Mouse (Mus musculus) adrenal gland, adult 18-20 months (tissue): ENCODE results near the gene Cand1. TPM values are rescaled to one million over a fixed set of nuclear protein-coding genes. Genes with fewer than 3 reads are reported as not detected.

Experiments used
- DNase-seq, 2 experiments: peaks; one replicate each; pipeline ENCODE4 v3.0.0; 2021 to 2022; ENCODE audit warnings: low spot score in 2 of 2
- long read RNA-seq, 2 experiments: library from polyadenylated mRNA; stranded (forward); transcript quantifications; one replicate each; pipeline ENCODE4 v2.0.0; 2021
- total RNA-seq, 2 experiments: library from RNA; stranded (reverse); gene quantifications; 1 replicate in 1 of 2; 2 replicates in 1 of 2; pipeline ENCODE4 v1.2.3; 2021

Gene Cand1
- total RNA-seq = 100 to 1,000 TPM in 1 of 2 experiments, 10 to 100 TPM in 1; 90.2 to 113 TPM
- long read RNA-seq, experiment 1, full-length matches to known transcripts = 56 of 65 reads
- long read RNA-seq, experiment 1, partial matches to known transcripts = 4 of 65 reads
- long read RNA-seq, experiment 1, other reads (novel, unspliced or antisense) = 5 of 65 reads
- long read RNA-seq, experiment 2, full-length matches to known transcripts = 94 of 132 reads
- long read RNA-seq, experiment 2, partial matches to known transcripts = 33 of 132 reads
- long read RNA-seq, experiment 2, other reads (novel, unspliced or antisense) = 5 of 132 reads

DNA sequence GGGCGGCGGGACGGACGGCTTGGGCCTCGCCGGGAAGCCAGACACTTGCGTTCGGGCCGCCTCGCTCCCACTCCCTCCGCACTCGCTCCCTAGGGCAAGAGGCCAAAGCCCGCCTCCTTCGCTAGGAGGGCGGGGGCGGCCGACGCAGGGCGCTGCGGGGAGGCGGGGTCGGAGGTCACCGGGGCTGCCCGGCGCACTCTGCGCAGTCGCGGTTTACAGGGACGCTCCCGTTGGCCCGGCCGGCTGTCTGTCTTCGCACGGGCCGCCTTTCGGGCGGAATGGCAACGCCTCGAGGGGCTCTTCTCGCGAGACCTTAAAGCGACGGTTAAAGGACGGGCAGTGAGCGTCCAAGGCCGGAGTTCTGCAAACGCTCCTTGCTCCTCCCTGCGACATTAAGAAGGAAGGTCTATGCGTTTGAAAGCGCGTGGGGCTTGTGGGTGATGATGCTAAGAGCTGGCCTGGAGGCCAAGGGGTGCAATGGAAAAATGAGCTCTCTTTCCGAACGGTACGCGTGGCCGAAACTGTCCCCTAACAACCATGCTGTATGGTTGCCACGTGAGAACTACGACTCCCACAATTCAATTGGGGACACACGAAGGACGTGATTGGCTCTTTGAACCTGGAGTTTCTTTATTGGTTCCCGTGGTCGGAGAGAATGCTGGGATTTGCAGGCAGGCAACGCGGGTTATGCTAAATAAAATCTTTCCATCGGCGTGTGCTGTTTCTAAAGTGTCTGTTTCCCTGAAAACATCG lies at the start of gene Cand1:
Cand1 (minus strand) TSS at position 87 of the 753 bp plus-strand sequence.
- peak; percentile 100 for DNase-seq

DNA sequence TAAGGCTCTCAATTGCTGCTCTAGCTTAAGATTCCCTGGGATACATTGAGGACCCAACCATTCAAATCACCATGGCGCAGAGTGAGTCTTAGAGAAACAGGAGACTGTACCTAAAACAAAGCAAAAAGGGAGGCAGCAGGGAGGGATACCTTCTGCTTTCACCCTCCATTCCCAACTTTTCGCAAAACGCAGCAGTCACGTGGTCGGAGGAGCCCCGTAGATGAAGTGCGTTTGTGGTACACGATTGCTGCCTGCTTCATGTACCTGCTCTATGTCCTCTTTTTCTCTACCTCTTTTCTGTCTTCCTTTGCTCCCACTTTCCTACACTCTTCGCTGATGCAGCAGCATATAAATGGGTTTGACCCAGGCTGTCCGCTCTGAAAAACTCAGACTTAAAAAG lies 39.0 kb upstream of the Cand1 start:
- DNase-seq = no peak

DNA sequence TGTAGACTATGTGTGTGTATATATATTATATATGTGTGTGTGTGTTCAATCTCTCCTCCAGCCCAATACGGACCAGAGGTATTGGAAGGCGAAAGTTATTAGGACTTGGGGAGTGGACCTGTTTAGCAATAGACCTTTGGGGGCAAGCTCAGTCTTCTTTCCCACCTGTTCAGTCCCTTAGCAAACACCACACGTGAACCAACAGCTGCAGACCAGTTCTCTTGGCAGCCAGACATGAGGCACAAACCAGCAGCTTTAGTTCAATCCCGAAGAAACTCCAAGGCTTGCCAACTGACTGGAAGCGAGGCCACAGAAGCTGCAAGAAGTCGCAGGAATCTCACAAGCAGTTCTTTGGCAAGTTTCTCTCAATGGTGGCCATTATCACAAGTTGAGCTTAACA lies 34.5 kb upstream of the Cand1 start:
- DNase-seq = no peak

DNA sequence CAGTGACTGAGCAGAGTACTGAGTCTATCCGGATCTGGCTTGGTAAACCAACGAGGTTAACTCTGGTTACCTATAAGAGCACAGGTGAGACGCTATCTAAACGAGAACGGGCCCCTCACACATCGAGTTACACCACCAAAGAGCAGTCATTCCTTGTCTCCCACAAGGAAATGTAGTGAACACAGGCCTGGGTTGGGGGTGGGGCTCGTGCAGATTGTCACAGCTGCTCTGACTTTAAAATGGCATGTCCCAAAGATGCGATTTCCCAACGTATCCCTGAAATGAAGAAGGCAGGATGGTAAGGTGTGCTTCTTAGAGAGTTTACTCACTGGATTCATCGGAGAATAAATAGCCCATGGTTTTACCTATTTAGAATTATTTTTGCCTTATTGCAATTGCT lies 32.7 kb upstream of the Cand1 start:
- no peak for DNase-seq

DNA sequence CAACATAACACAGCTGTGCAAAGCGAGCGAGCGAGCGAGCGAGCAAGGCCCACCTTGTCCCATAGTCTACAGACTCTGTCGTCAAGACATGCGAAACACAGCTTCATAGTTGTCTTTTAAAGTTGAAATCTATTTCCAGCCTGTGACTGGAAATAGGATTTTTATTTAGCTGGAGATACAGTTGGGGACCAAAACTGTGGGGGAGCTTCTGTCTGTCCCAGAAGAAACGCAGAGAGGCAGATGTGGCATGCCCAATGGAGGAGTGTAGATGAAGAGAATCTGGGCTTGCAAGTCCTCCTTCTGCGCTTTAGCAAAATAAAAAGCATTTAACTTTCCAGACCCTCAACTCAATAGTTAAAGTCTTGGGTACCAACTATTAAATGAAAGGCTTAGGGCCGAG lies 32.1 kb upstream of the Cand1 start:
- no peak for DNase-seq

DNA sequence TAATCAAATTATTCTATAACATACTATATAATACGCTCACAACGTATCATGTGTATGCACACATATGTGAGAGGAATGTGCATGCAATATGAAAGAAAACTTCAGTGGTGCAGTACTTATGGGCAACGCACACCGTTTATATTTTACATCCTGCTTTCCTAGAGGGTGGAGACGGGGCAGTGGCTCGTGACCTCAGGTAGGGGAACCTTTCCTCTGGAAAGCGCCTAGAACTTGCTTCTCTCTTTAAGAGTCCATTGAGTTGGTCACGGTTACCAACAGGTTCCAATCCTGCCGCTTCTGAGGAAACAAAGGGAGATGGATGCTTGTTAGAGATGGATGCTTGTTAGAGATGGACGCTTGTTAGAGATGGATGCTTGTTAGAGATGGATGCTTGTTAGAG lies 31.2 kb upstream of the Cand1 start:
- DNase-seq = no peak

DNA sequence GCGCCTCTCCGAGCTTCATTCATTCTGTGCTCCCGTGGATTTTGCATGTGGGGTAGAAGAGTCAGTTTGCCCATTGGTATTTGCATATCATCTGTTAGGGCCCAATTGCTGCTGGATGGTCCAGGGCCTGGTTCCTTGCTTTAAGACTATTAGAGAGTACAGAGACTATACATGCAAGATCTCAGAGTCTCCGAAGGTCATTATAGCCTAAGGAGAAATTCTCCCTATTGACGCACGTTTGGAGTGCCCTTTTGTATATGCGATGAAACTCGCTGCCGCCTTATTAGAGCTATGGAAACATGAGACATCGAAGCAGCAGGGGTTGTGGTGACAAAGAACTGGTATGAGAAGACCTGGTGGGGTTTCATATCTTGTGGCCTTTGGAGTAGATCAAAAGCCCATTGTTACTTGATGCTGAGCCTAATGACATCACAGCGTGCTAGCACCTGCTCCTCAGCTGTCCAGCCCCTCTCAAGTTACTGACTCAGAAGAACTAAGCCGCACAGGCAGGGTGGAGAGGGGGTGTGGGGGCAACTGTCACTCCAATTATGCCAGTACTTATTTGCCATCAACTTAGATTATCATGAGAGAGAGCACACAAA lies 30.6 kb upstream of the Cand1 start:
- no peak for DNase-seq

DNA sequence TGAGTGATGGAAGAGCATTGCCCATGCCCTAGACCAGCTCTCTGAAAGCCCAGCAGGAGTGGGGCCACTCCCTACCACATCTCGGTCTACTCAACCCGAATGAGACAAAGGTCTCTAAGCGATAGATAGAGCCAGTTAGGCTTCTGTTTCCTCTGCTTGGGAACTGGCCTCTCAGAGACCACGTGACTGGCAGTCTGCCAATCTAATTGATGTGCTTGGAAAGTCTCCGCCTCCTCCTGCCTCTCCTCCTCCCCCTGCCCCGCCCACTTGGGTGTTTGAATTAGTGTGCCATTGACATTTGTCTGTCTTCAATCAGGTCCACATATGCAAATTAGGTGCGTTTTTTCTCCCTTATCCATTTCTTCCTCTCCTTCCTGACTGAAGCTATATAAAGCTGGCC lies 24.9 kb upstream of the Cand1 start:
- DNase-seq = no peak

DNA sequence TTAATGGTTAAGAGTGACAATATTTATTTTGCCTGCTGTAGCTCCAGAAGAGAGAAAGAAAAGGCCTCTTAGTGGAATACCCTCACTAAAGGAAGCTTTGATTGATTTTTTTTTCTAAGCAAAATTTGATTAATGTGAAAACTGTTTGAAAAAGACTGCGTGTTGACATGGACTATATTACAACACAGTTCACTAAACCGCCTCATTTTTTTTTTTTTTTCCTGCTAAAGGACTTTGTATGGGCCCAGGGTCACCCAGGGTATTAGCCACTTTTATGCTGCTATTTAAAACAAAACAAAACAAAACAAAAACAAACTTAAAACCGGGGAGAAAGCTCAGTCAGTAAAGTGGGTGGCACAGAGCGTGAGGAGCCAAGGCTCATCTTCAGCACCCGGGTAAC lies 23.0 kb upstream of the Cand1 start:
- no peak for DNase-seq

DNA sequence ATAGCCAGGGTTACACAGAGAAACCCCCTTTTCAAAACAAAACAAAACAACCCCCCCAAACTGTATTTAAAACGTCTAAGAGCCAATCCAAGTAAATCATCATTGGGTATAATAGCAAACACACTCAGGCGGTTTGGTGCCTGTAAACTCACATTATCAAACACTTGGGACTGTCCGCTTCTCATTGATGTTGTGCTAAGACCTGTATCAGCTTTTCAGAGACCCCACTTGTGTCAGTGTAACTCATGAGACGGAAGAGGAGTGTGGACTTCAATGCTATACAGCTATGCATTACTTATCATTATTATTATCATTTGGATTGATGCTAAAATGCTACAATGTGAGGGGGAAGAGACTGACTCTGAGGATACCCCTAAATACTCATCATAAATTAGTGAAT lies 18.0 kb upstream of the Cand1 start:
- no peak for DNase-seq

DNA sequence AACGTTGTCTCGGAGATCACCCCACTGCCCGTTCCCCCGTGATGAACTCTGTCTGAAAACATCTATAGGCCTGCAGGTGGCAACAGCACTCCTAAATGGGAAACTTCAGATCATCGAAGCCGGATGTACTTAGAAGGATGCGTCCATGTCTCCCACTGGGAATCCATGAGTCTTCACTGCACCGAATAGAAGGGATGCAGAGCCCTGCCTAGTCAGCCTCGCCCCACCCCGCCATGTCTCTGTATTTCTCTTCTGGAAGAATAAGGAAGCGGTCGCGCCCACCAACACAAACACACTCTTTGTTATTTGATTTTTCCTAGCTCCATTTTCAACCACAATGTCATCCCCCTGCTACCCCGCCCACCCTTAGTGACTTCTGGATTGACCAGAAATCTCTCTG lies 4.3 kb upstream of the Cand1 start:
- DNase-seq = no peak

DNA sequence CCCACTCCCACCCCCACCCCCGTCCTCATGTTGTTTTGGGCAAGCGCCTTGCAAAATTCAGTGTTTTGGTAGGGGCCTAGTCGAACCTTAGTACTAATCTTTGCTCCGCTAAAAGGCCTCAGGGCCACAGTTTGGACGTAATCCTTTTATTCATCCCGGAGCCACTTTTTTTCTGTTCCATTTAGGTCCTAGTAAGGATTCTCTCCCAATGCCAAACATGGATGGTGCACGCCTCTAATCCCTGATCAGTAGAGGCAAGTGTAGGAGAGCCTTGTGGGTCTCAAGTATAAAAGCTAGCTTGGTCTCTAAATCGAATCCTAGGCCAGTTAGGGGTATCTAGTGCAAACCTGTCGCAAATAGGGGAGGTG lies 851 bp upstream of the Cand1 start:
- no peak for DNase-seq

DNA sequence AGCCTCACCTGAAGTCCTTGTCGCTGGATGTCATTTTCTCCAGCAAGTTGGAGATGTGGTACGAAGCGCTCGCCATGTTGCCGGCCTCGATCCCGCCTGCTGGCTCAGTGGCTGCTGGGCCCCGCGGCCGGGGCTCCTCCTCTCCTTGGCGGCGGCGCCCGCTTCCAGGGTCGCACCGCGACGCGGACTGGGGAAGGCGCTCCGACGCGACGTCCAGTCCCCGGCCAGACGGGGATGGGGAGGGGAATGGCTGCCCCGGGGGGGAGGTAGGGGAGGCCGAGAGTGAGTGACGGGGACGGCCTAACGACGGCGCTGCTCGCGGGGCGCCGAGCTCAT lies 254 bp downstream of the Cand1 start:
- no peak for DNase-seq

DNA sequence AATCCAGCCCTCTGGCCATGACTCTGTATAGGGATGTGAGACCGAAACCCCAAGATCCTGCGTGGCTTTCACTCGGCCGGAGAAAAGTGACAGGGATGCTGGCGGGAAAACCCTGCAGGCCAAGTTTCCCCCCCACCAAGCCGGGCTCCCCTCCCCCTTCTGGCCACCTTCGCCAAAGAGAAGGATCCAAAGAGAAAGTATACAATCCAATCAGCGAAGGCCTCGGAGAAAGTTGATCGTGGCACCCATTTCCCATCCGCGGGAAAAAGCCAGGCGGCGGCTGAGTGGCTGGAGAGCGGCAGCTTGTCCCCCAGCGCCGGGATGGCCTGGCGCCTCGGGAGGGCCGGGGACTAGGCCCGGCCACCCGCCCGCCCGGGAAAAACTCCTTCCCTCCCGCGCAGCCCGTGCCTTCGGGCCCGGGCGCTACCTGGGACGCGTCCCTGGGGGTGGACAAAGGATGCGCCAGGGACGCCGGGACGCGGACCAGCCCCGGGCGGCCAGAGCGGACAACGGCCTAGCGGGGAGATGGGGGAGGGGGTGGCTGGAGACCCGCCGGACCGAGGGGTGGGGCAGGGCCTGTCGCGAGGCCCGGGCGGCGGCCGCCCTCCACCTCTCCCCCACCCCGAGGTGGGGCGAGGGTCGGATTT lies 747 bp downstream of the Cand1 start:
- DNase-seq = peak in 1 of 2 experiments; percentile 49

DNA sequence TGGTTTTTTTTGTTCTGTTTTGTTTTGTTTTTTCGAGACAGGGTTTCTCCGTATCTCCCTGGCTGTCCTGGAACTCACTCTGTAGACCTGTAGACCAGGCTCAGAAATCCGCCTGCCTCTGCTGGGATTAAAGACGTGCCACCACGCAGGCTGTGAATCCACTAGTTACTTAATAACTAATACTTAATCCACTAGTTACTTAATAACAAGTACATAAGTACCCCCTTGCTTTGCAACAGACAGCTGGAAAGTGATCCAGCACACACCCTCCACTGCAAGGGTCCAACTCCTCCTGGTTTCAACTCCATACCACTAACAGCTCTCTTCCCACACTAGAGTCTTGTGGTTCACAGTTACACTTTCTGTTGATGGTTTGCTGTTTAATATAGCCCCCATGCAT lies 8.3 kb downstream of the Cand1 start:
- no peak for DNase-seq

DNA sequence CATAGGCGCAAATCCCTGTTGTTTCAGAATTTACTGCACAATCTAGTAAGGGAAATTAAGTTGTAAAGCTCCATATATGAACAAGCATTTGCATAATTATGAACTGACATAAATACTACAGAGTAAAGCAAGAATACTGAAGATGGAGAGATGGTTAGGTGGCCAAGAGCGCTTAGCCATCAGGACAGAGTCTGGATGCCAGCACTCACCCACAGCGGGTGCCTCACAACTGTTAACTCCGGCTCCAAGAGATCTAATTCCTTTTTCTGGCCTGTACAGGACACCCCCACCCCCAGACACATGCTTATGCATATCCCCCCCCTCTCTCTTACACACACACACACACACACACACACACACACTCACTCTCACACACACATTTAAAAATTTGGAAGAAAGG lies 9.2 kb downstream of the Cand1 start:
- no peak for DNase-seq

DNA sequence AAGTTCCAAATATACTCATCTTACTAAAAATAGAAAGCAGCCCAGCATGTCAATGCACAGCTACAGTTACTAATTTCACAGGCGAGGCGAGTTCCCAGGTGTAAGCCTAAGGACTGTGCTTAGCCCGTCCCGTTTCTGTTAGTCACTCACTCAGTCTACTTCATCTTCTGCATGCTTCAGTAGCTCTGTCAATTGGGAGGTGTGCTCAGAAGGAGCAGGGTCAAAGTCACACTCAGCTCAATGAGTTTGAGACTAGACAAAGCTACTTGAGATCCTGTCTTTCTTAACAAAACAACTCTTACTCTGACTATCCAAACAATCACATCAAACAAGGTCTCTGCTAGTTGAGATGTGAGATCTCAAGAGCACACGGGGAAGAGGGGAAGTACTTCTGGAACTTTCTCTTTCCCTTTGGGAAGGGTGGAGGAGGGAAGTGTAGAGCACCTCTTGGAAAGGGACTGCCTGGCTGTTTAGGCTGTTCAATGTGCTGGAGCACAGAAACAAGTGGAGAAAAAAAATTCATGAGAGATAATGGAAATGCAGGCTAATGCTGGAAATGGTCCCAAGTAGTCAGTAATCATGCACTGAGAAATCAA lies 9.7 kb downstream of the Cand1 start:
- DNase-seq = no peak

DNA sequence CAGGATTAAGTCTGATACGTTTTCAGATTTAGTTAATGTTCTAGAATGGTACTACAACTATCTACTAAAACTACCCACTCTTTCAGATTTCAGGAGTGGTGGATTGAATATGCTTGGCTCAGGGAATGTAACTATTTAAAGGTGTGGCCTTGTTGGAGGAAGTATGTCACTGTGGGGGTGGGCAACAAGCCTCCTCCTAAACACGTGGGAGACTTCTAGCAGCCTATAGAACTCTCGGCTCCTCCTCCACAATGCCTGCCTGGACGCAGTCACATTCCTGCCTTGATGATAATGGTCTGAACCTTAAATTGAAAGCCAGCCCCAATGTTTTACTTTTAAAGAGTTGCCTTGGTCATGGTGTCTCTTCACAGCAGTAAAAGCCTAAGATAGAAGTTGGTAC lies 16.2 kb downstream of the Cand1 start:
- DNase-seq = no peak

DNA sequence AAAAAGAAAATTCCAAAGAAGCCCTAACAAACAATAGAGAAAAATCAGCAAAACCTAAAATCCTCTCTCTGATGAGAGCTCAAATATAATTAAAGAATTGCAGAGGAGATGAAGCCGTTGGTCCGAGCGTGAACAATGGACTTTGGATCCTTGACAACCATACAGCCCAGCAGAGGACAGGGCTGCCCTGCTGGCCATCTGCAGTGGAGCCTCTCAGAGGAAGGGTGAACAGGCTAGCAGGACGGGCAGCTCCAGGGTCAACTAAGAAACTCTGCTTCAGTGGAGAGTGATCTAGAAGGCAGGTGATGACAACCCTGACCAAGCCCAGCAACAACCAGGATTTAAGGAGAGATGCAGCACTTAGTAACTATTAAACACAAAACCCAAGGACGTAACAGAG lies 18.2 kb downstream of the Cand1 start:
- no peak for DNase-seq

DNA sequence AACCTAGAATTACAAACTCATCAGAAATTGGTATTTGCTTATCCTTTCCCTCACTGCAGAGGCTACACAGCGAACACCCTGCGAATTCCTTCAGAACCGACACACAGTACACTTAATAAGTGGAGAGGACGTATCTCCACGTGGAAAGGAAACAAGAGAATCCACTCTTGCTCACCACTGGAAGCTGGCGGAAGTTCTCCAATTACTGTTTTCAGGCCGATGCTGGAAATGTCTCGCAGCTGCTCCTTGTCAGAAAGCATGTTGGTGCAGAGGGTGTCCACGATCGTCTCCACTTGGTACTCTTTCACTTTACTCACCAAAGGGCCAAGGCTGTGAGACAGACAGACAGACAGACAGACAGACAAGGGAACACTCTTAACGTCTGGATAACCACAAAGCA lies 20.4 kb downstream of the Cand1 start:
- DNase-seq = no peak

DNA sequence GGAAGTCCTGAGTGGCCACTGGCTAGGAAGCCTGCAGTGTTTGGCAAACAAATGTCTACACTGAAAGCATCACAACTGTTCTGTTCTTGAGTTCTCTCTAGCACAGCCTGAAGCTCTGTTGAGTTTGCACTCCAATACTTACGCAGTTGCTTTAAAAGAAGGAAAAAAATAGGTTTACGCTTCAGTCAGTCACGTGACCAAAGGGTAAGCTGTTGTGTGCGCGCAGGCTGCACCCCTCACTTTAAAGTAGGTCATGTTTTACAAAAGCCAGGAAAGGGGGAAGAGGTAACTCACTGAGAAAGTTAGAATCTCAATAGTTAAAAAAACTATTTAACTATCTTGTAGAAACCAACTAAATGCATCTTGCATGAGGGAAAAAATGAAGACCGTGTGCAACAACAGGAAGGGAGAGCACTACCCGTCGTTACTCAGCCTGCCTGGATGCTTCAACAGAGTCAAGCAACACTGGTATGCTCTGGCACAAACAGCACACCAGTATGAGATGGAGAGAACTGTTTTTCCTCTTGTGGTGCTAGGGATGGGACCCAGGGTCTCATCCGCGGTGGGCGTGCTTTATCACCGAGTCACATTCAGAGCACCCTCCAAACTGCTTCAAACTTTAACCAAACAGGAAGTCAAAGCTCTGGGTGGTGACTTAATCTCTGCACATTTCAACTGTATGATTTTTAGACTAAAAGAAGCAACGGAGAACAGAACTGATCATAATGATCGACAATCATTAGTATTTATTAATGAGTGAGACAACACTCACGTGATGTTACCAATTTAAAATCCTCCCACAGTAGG lies 21.4 kb downstream of the Cand1 start:
- DNase-seq = no peak
